Mouse (Mus musculus): ENCODE results near the gene Bglap3.
A peak's percentile ranks its signal among the peaks of the same experiment; 100 is the strongest.

Bglap3 gene

DNA sequence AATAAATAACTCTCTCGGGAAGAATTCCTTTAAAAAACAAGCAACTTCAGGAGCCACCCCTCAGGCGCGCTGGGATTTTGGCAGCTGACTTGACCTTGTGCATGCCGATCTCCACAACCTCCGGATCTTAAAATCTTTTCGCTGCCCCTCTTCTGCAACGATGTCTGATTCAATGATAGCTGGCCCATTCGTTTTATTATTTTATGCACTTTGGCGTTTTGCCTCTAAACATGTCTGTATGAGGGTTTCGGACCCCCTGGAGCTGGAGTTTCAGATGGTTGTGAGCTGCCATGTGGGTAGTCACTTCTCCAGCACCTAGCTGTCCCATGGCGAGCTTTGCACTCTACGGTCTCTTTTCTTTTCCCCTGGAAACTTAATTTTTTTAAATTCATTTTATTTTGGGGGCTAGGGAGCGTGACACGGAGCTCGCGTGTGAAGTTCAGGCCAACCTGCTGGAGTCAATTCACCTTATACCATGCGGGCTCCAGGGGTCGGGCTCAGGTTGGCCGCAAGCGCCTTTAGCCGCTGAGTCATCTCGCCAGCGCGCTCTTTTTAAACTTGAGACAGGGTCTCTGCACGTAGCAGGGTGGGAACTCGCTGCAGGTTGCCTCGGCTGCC, 37.0 kb downstream of the Bglap3 start:
- no peak for DNase-seq (ENCODE audit: low spot score in 2 of 2)

DNA sequence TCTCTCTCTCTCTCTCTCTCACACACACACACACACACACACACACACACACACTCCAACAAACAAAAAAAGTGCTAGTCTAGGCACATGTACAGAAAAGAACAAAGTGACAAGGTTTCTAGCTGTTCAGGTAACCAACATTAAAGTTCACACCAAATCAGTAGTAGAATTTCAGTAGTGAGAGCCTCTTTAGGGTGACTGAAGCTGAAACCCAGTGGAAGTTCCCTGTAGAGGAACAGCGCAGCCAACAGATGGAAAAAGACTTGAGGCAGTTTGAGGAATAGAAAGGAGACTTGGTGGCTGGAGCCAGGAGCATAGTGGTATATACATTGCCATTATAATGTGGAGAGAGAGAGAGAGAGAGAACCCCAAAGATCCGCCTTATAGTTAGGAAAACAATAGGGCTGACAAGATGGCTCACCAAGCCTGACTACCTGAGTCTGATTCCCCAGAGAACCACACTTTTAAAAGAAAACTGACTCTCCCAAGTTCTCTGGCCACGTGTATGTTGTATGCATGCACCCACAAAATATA, 37.6 kb downstream of the Bglap3 start:
- no peak for DNase-seq (ENCODE audit: low spot score in 2 of 2)

DNA sequence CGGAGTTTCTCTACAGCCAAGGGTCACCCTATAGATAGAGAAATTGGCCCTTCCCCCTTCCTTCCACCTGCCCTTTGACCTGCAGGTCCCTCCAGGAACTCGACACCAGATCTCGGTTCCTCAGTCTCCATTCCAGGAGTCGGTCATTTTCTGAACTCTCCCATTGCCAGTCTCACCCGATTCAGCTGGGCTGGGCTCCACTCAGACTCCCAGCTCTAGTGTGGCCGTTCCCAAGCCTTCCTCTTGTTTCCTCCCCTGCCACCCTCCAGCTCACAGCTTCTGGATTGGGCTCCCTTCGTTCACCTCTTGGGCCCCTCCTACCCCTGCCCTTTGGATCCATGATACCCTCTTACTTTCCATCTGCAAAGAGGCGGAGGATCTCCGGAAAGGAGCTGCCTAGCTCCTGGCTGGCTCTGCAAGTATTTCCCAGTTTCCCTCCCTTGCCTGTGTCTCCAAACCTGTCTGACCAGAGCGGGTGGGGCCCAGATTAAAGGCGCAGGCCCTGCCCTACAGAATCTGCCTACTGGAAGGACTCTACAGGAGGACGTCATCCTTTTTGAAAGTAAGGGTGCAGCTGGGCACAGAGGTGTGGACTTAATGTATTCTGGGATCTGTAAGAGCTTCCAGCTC, 38.4 kb downstream of the Bglap3 start:
- DNase-seq (ENCODE audit: low spot score in 2 of 2), result no peak

DNA sequence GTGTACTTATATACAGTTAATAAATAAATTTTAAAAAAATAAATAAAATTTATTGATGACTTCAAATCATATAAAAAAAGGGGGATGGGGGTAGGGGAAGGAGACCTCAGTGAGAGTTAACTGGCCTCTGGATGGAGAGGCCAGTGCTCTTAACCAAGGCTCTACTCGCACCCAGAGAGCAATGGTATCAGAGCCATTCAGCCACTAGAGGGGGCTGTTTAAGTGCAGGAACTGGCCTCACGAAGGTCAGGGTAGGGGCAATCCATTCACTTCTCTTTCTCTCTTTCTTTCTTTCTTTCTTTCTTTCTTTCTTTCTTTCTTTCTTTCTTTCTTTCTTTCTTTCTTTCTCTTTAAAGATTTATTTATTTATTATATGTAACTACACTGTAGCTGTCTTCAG, 41.3 kb downstream of the Bglap3 start:
- no peak for DNase-seq (ENCODE audit: low spot score in 2 of 2)

DNA sequence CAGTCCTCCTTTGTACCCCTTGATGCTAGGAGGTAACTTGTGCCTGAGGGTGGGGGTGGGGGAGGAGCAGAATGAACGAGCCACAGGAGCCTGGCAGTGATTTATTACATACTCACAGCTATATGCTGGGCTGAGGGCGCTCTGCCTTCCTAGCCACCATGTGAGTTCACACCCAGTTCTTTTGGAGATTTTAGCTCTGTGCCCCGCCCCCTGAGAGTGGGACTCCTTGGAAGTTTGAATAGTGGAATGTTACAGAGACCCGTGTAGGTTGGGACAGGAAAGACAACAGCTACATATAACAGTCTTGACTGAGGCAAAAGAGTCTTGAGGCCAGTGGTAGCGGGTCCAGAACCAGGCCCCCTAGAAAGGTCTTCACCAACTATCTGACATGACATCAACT, 43.6 kb downstream of the Bglap3 start:
- DNase-seq (ENCODE audit: low spot score in 2 of 2), result no peak

DNA sequence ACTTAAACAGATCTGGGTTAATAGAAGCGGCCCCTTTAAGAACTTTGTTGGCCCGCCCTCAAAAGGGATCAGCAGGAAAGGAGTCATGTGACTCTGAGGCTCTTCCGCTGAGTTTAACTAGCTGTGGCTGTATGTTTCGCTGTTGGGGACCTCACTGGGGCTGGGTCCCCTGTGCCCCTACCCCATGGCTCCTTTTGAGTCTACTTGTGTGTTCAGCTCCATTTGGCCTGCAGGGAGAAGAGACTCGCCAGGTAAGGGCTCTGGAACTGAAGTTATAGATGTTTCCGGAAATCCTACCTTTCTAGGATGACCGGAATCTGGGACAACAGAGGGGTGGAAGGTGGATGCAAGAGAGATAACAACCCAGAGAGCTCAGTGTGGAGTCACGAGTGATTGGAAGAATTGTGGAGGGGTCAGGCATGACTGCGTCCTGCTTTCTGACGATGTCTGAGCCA, 47.6 kb downstream of the Bglap3 start, which contains the start of gene Glmp:
Gene Glmp, plus strand, starts transcription at position 73 of the 455 bp plus-strand sequence.
- peak in 1 of 2 experiments; percentile 38 for DNase-seq (ENCODE audit: low spot score in 2 of 2)
